Mouse (Mus musculus): ENCODE data around the gene Rps19bp1. TPM values are rescaled to one million over a fixed set of nuclear protein-coding genes. Genes with fewer than 3 reads are reported as not detected.

Rps19bp1 gene
- total RNA-seq, 2 experiments from 2014 or later: 40.9 to 41.1 TPM

- intact Hi-C loops (cut with DNase I): loop anchor here (5.0 to 10.0 kb wide), 4 partner anchors 37 to 281 kb away; partner anchors contain the start of genes Mgat3, Rps19bp1 and Tab1
- no peak for DNase-seq (ENCODE audit: low spot score in 2 of 2)
Observed at GRCm38 (mm10) chr15:80225796-80226195, 38.3 kb downstream of the Rps19bp1 start.

GRCm38 (mm10) chr15:80225208-80225607 is 38.9 kb downstream of the Rps19bp1 start:
- peak; percentile 34 to 47 for DNase-seq (ENCODE audit: low spot score in 2 of 2)
- intact Hi-C loops (cut with DNase I): loop anchor here (5.0 to 10.0 kb wide), 4 partner anchors 37 to 280 kb away; partner anchors contain the start of genes Mgat3, Rps19bp1 and Tab1

- intact Hi-C loops (cut with DNase I): loop anchor here (10.0 kb wide), 1 partner anchor 279 kb away; no protein-coding TSS in a partner anchor
- DNase-seq (ENCODE audit: low spot score in 2 of 2): no peak
Observed at GRCm38 (mm10) chr15:80223751-80224150, 40.4 kb downstream of the Rps19bp1 start.

GRCm38 (mm10) chr15:80221031-80221430 is 43.1 kb downstream of the Rps19bp1 start:
- intact Hi-C loops (cut with DNase I): loop anchor here (10.0 kb wide), 1 partner anchor 276 kb away; no protein-coding TSS in a partner anchor
- DNase-seq (ENCODE audit: low spot score in 2 of 2): no peak

GRCm38 (mm10) chr15:80219705-80220657 is 44.1 kb downstream of the Rps19bp1 start:
- intact Hi-C loops (cut with DNase I): loop anchor here (10.0 kb wide), 1 partner anchor 275 kb away; no protein-coding TSS in a partner anchor
- DNase-seq (ENCODE audit: low spot score in 2 of 2): no peak

- intact Hi-C loops (cut with DNase I): no loop called here
- no peak for DNase-seq (ENCODE audit: low spot score in 2 of 2)
Observed at GRCm38 (mm10) chr15:80219211-80219610, 44.9 kb downstream of the Rps19bp1 start.

GRCm38 (mm10) chr15:80217476-80217875 is 46.6 kb downstream of the Rps19bp1 start:
- no peak for DNase-seq (ENCODE audit: low spot score in 2 of 2)
- intact Hi-C loops (cut with DNase I): no loop called here

GRCm38 (mm10) chr15:80216480-80216820 is 47.7 kb downstream of the Rps19bp1 start:
- DNase-seq (ENCODE audit: low spot score in 2 of 2): no peak
- intact Hi-C loops (cut with DNase I): no loop called here

- intact Hi-C loops (cut with DNase I): no loop called here
- DNase-seq (ENCODE audit: low spot score in 2 of 2): no peak
Observed at GRCm38 (mm10) chr15:80215716-80216479, 48.2 kb downstream of the Rps19bp1 start.

GRCm38 (mm10) chr15:80213688-80214087 is 50.4 kb downstream of the Rps19bp1 start:
- intact Hi-C loops (cut with DNase I): no loop called here
- no peak for DNase-seq (ENCODE audit: low spot score in 2 of 2)

Other genes starting within 250 kb of the Rps19bp1 start
- 10 to 100 TPM; 31.3 to 32.4 TPM for gene Pdgfb, start 249.3 kb downstream of the Rps19bp1 start, total RNA-seq (2021)
- 100 to 1,000 TPM; 424 to 526 TPM for gene Syngr1, start 173.0 kb downstream of the Rps19bp1 start, total RNA-seq (2021)
- 100 to 1,000 TPM; 416 to 501 TPM for gene Rpl3, start 172.4 kb downstream of the Rps19bp1 start, total RNA-seq (2021)
- 10 to 100 TPM; 23.1 to 30.4 TPM for gene Tab1, start 131.2 kb downstream of the Rps19bp1 start, total RNA-seq (2021)
- gene Mgat3, start 90.6 kb downstream of the Rps19bp1 start, total RNA-seq (2021): 100 to 1,000 TPM; 119 to 126 TPM
- gene Mief1, start 30.3 kb downstream of the Rps19bp1 start, total RNA-seq (2021): 10 to 100 TPM; 32.4 to 33.7 TPM
- gene AC140267.1, start 28.5 kb downstream of the Rps19bp1 start, total RNA-seq (2021): 10 to 100 TPM; 13.7 to 17.3 TPM
- gene Atf4, start 9.1 kb downstream of the Rps19bp1 start, total RNA-seq (2021): 100 to 1,000 TPM in 1 of 2 experiments, 10 to 100 TPM in 1; 99.7 to 113 TPM
- gene Cacna1i, start 22.9 kb upstream of the Rps19bp1 start, total RNA-seq (2021): 10 to 100 TPM; 73.2 to 73.7 TPM